Mouse (Mus musculus) midbrain, embryonic 10.5 days (tissue): Measurements from ENCODE around the gene Pvalb. TPM values are rescaled to one million over a fixed set of nuclear protein-coding genes. Genes with fewer than 3 reads are reported as not detected.
A peak's percentile ranks its signal among the peaks of the same experiment; 100 is the strongest.

Experiments
- DNase-seq: peaks from one replicate; pipeline ENCODE4 v3.0.0-alpha.2; 2017; ENCODE audit warnings: low spot score
- H3K27ac ChIP-seq: fragments of 300-500 bp; sonication (generic); replicated peaks from 2 replicates; pipeline ENCODE4 v1.5.1; 2016; ENCODE audit warnings: mild to moderate bottlenecking
- H3K27me3 ChIP-seq: fragments of 300-500 bp; sonication (generic); 2 replicates; pipeline ENCODE4 v1.6.1; 2016; ENCODE audit warnings: low read depth, mild to moderate bottlenecking; ENCODE audit not compliant: poor library complexity, severe bottlenecking
- H3K36me3 ChIP-seq: fragments of 300-500 bp; sonication (generic); 2 replicates; pipeline ENCODE4 v1.6.1; 2016; ENCODE audit warnings: mild to moderate bottlenecking, moderate library complexity
- H3K4me1 ChIP-seq: fragments of 300-500 bp; sonication (generic); 2 replicates; pipeline ENCODE4 v1.6.1; 2016
- H3K4me3 ChIP-seq: fragments of 300-500 bp; sonication (generic); 2 replicates; pipeline ENCODE4 v1.5.1; 2016; ENCODE audit warnings: mild to moderate bottlenecking, moderate library complexity
- H3K9me3 ChIP-seq: fragments of 300-500 bp; sonication (generic); replicated peaks from 2 replicates; pipeline ENCODE4 v1.6.1; 2016; ENCODE audit warnings: mild to moderate bottlenecking
- WGBS: fragments of 180-500 bp; shearing (Covaris S2); methylation state at CpG from one replicate; pipeline ENCODE4 v1.1.7; 2016; 5-methylcytosine and 5-hydroxymethylcytosine counted together
- polyA plus RNA-seq: library from polyadenylated mRNA; unstranded; fragments of >200 nt; fragmentation: Nextera tagmentation; extraction: Ambion mirVana; gene quantifications from 2 replicates; pipeline ENCODE4 v1.2.1, GENCODE M21; 2016

The Pvalb gene
- polyA plus RNA-seq, 1 experiment from 2014 or later = 0.12 TPM

DNA sequence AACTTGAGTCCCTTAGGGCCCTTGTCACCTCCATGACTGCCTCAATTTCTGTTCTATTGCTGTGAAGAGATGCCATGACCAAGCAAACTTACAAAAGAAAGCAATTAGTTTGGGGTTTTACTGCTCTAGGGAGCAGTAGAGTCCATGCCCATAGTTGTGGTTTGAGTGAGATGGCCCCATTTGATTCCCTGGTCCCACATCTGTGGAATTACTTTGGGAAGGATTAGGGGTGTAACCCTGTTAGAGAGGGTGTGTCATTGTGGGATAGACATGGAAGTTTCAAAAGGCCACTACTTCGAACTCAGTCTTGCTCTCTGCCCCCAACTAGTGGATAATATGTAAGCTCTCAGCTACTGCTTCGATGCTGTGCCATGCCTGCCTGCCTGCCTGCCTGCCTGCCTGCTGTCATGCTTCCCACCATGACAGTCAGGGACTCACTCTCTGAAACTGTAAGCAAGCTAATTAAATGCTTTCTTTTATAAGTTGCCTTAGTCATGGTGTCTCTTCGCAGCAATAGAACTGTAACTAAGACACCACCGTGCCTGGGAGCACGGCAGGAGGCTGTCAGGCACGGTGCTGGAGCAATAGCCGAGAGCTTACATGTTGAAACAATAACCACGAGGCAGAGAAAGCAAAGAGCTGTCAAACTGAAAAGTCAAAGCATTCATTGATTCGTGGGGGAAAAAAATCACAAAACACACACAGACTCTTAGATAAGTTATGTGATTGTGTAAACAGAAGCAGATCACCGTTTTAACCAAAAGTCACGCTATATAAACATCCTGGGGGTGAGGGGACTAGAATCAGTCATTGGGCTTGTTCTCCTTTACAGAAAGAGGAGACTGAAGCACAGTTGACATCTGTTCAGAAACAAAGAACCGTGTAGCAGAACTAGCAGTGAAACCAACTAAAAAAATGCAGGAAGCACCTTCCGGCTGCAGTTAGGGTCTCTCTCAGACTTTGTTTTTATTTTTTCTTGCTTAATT is 25.4 kb upstream of the Pvalb start:
- Histone ChIP-seq H3K27me3 (no peaks in the 10 kb centered on the region), H3K36me3 (no peaks in the 10 kb centered on the region), H3K9me3 (no peaks in the 10 kb centered on the region), H3K4me3 (no peak overlapping the region), H3K4me1 (peaks cover 10% of the 10 kb centered on the region), H3K27ac (no peak overlapping the region)
- DNase-seq = no peak
- 55% methylated on average over 13 of the region's 13 CpGs for WGBS

DNA sequence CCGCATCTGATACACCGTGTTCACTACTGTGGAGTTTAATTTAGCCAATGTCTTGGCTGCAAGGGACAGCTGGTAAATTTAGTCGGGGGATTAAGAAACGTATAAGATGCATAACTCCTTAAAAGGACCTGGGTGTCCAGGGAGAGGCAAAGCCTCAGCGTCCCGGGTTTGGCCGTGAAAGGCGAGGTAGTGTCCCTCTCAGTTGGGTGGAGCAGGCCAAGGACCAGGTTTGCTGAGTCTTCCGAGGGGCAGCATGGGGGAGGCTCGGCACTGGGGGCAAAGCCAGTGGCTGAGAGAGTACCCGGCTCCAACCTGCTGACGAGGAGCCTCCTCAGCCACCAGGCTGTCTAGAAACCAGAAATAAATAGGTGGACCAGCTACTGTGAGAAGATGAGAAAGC is 21.6 kb upstream of the Pvalb start:
- H3K27me3 ChIP-seq = no peaks in the 10 kb centered on the region
- H3K4me1 ChIP-seq = peaks cover 19% of the 10 kb centered on the region
- no peak for DNase-seq
- H3K4me3 ChIP-seq = no peak overlapping the region
- WGBS = 86% methylated on average over 12 of the region's 12 CpGs
- no peak overlapping the region for H3K27ac ChIP-seq
- H3K36me3 ChIP-seq = no peaks in the 10 kb centered on the region
- H3K9me3 ChIP-seq = no peaks in the 10 kb centered on the region

DNA sequence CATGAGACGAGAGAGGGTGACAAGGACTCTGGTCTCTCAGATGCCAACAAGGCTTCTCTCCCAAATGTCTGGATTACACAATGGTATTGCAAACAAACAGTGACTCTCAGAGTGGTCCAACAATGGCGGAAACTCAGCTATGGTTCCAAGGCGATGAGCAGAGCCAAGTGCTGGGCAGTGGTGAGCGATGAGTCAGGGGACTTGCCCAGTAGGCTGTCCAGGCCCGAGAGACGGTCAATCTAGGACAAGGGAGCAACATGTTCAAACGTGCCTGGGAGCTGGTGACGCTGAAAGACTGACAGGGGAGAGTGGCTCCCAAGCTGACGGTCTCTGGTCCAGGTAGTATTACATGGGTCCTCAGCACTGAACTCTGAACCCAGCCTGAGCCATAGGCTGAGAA is 9.1 kb upstream of the Pvalb start:
- H3K4me3 ChIP-seq = no peak overlapping the region
- no peak for DNase-seq
- H3K9me3 ChIP-seq = 0 out of 2 replicates have a peak, but pooled peaks cover under 1% of the 10 kb centered on the region
- no peaks in the 10 kb centered on the region for H3K4me1 ChIP-seq
- WGBS = 84% methylated on average over 9 of the region's 9 CpGs
- H3K27me3 ChIP-seq = no peaks in the 10 kb centered on the region
- H3K27ac ChIP-seq = no peak overlapping the region
- no peaks in the 10 kb centered on the region for H3K36me3 ChIP-seq

- WGBS = 83% methylated on average over 8 of the region's 8 CpGs
- no peak overlapping the region for H3K27ac ChIP-seq
- no peak for DNase-seq
- no peaks in the 10 kb centered on the region for H3K36me3 ChIP-seq
- H3K4me1 ChIP-seq = no peaks in the 10 kb centered on the region
- H3K9me3 ChIP-seq = peaks cover 11% of the 10 kb centered on the region; the same call in 1 of the 2 replicates
- 0 out of 2 replicates have a peak, but pooled peaks cover 4% of the 10 kb centered on the region for H3K27me3 ChIP-seq
- no peak overlapping the region for H3K4me3 ChIP-seq
Measured at GRCm38 (mm10) chr15:78211367-78211766, 5.2 kb upstream of the Pvalb start.

GRCm38 (mm10) chr15:78210203-78210602 is 4.0 kb upstream of the Pvalb start:
- Histone ChIP-seq H3K27me3 (peaks cover 14% of the 10 kb centered on the region), H3K36me3 (no peaks in the 10 kb centered on the region), H3K9me3 (peaks cover 11% of the 10 kb centered on the region; the same call in 1 of the 2 replicates), H3K4me3 (no peak overlapping the region), H3K4me1 (no peaks in the 10 kb centered on the region), H3K27ac (no peak overlapping the region)
- no peak for DNase-seq
- WGBS = 89% methylated on average over 4 of the region's 4 CpGs

GRCm38 (mm10) chr15:78205192-78205591 is 1.0 kb downstream of the Pvalb start:
- no peak for DNase-seq
- H3K4me1 ChIP-seq = peaks cover 12% of the 10 kb centered on the region
- WGBS = 37% methylated on average over 3 of the region's 3 CpGs
- H3K9me3 ChIP-seq = peaks cover 10% of the 10 kb centered on the region; the same call in 1 of the 2 replicates
- H3K27ac ChIP-seq = no peak overlapping the region
- no peaks in the 10 kb centered on the region for H3K36me3 ChIP-seq
- H3K4me3 ChIP-seq = no peak overlapping the region
- peaks cover 55% of the 10 kb centered on the region for H3K27me3 ChIP-seq

GRCm38 (mm10) chr15:78204053-78204847 is 1.9 kb downstream of the Pvalb start:
- Histone ChIP-seq H3K27me3 (peaks cover 55% of the 10 kb centered on the region), H3K4me1 (peaks cover 12% of the 10 kb centered on the region), H3K4me3 (peak overlapping the region; percentile 53), H3K36me3 (no peaks in the 10 kb centered on the region), H3K9me3 (0 out of 2 replicates have a peak, but pooled peaks cover 3% of the 10 kb centered on the region), H3K27ac (peak overlapping the region; percentile 55; the same call in 1 of the 2 replicates)
- DNase-seq = peak; percentile 46
- WGBS = 1% methylated on average over 41 of the region's 41 CpGs

DNA sequence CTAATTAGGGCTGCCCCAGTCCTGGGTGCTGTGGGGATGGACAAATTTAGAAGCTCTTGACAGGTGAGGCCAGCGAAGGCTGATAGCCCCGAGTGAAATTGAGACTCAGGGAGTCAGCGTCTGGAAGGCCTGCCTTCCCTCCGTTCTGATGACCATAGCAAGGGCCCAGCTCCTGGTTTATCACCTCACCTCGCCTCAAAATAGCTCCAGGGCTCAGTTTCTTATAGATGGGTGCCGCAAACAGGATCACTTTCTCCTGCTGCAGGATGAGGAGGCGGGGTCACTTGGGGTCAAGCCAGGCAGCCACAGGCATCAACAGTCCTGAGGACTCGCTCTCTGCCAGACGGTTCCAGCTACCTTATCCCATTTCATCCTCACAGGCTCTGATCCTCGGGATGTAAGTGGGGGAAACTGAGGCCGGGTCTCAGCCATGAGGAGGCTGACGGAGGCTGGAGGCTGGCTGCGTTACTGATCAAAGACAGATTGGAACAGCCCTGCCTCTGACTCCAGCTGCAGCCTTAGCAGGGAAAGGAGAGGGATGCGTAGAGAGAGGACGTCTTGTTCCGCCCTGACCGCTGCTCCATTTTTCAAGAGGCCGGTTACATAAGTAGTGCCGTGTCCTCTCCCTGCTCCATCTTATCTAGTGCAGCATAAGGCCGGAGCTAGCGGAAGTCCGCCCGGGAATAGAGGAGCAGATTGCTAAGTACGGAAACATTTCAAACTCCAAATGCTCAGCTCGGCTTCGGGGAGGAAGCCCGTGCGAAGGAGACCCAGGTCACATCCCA is 10.9 kb downstream of the Pvalb start:
- DNase-seq = no peak
- WGBS = 80% methylated on average over 28 of the region's 28 CpGs
- Histone ChIP-seq H3K4me1 (0 out of 2 replicates have a peak, but pooled peaks cover 5% of the 10 kb centered on the region), H3K4me3 (no peak overlapping the region), H3K27ac (no peak overlapping the region), H3K9me3 (no peaks in the 10 kb centered on the region), H3K36me3 (no peaks in the 10 kb centered on the region), H3K27me3 (no peaks in the 10 kb centered on the region)

DNA sequence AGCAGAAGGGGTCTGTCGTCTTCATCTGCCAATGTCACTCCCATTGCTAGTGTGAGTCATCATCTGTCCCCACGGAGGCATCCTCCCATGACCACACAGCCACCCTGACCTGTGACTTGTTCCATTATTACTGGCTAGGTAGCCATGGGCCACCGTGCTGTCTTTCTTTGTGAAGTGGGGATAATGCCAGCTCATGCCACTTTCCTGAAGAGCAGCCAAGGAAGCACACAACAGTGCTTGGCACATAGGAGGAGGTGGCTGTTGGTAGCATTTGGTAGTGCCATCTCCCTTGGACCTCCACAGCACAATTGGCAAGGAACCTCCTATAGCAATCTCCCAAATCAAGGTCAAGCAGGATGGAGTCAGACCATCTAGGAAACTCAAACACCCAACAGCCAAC is 11.9 kb downstream of the Pvalb start:
- Histone ChIP-seq H3K36me3 (no peaks in the 10 kb centered on the region), H3K4me3 (no peak overlapping the region), H3K4me1 (0 out of 2 replicates have a peak, but pooled peaks cover 5% of the 10 kb centered on the region), H3K27ac (no peak overlapping the region), H3K27me3 (no peaks in the 10 kb centered on the region), H3K9me3 (no peaks in the 10 kb centered on the region)
- 80% methylated on average over 3 of the region's 3 CpGs for WGBS
- no peak for DNase-seq

GRCm38 (mm10) chr15:78189636-78190035 is 16.6 kb downstream of the Pvalb start:
- no peaks in the 10 kb centered on the region for H3K36me3 ChIP-seq
- no peaks in the 10 kb centered on the region for H3K9me3 ChIP-seq
- H3K27me3 ChIP-seq = no peaks in the 10 kb centered on the region
- peaks cover 12% of the 10 kb centered on the region; the same call in 1 of the 2 replicates for H3K4me1 ChIP-seq
- H3K4me3 ChIP-seq = no peak overlapping the region
- DNase-seq = no peak
- WGBS = 94% methylated on average over 7 of the region's 7 CpGs
- no peak overlapping the region for H3K27ac ChIP-seq

- H3K4me1 ChIP-seq = peaks cover 17% of the 10 kb centered on the region; the same call in 1 of the 2 replicates
- no peaks in the 10 kb centered on the region for H3K36me3 ChIP-seq
- no peak overlapping the region for H3K27ac ChIP-seq
- H3K27me3 ChIP-seq = peaks cover 3% of the 10 kb centered on the region; the same call in 1 of the 2 replicates
- H3K4me3 ChIP-seq = no peak overlapping the region
- DNase-seq = no peak
- WGBS = 88% methylated on average over 3 of the region's 3 CpGs
- no peaks in the 10 kb centered on the region for H3K9me3 ChIP-seq
Measured at GRCm38 (mm10) chr15:78188546-78188945, 17.7 kb downstream of the Pvalb start.

DNA sequence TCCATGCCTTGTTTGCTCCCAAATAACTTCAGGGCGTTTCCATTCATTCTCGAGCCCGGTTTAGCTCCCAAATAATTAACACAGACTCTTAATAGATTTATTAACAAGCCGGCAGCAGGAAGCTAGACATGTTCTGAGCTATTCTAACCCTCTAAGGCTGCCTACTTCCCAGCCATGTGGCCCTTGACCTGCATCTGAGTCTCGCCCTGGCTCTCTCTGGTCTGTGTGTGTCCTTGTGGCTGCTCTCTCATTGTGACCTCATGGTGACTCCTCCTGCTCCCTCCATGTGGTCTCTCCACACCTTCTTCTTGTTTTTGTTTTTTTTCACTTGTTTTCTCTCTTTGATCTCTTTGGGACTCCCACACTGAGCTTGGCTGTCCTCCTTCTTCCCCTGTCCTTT is 19.3 kb downstream of the Pvalb start:
- H3K36me3 ChIP-seq = no peaks in the 10 kb centered on the region
- H3K27me3 ChIP-seq = peaks cover 17% of the 10 kb centered on the region; the same call in 1 of the 2 replicates
- WGBS = 84% methylated on average over 5 of the region's 5 CpGs
- peaks cover 20% of the 10 kb centered on the region for H3K4me1 ChIP-seq
- H3K4me3 ChIP-seq = no peak overlapping the region
- no peak overlapping the region for H3K27ac ChIP-seq
- no peak for DNase-seq
- H3K9me3 ChIP-seq = no peaks in the 10 kb centered on the region
